Mouse (Mus musculus) NIH3T3 (cell line): ENCODE data around the gene Olfr106-ps.

Experiments used
- DNase-seq: peaks from one replicate; pipeline ENCODE4 v3.0.0-alpha.2; 2012; ENCODE audit warnings: low read depth

Gene Olfr106-ps

GRCm38 (mm10) chr17:37390093-37390492, at the start of gene Olfr106-ps:
Gene Olfr106-ps, plus strand, starts transcription at chr17:37390393.
- no peak for DNase-seq

DNA sequence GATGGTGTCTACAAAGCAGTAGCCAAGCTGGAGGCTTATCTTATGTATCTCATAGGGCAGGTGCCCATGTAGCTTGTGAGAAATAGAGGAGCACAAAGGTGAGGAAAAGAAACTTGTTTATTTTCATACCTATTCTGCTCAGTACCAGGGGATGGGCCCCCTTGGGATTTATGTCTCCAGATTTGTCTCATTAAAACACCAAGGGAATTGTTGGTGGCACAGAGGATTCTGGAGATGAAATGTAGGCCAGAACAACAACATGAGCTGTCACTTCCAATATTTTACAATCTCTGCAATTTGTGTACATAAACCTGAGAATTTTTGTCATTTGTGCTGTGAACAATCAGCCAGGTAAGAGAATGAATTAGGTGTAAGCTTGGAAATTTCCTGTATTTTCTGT, 30.9 kb upstream of the Olfr106-ps start, which contains the start of gene Olfr104-ps:
Olfr104-ps (plus strand) TSS at position 301 of the 400 bp plus-strand sequence.
- DNase-seq: no peak

DNA sequence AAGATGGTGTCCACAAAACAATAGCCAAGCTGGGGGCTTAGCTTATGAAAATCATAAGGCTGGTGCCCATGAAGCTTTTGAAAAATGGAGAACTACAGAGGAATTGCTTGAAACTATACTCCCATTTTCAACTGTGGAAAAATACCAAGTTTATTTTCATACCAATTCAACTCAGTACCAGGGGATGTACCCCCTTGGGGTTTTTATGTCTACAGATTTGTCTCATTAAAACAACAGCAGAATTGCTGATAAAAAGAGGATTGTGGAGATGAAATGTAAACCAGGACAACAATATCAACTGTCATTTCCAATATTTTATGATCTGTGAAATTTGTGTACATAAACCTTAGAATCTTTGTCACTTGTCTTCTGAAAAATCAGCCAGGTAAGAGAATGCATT, 11.5 kb upstream of the Olfr106-ps start, which contains the start of gene Olfr105-ps:
Olfr105-ps (plus strand) TSS at position 301 of the 400 bp plus-strand sequence.
- no peak for DNase-seq

DNA sequence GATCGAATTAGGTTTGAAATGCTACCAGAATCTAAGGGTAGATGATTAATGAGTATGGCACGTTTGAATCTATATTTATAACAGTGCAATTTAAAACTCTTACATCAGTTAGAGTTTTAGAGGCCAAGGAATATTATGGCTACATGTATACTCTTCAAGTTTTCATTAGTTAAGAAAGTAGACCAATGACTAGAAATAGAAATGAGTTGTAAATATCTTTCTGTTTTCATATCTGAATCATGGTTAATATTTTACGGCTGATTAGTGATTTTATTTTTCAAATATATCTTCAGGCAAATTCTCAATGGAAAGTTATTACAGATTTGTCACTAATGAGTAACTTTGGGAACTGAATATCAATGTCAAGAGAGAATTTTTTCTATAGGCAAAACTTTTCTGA, 8.7 kb downstream of the Olfr106-ps start, which contains the start of gene Olfr107:
Olfr107 (plus strand) TSS at position 301 of the 400 bp plus-strand sequence.
- DNase-seq: no peak

- no peak for DNase-seq
These were observed 23.2 kb downstream of the Olfr106-ps start for GRCm38 (mm10) chr17:37413380-37413779.

GRCm38 (mm10) chr17:37445180-37445579, 55.0 kb downstream of the Olfr106-ps start, which contains the start of gene Olfr108:
Gene Olfr108, plus strand, starts transcription at chr17:37445480.
- no peak for DNase-seq
